Mouse (Mus musculus) retina, postnatal 7 days (tissue): ENCODE results near the gene Apoa2.
A peak's percentile ranks its signal among the peaks of the same experiment; 100 is the strongest.

ENCODE experiments used
- DNase-seq: peaks from one replicate; pipeline ENCODE4 v3.0.0-alpha.2; 2012; ENCODE audit warnings: low read depth, low spot score

The Apoa2 gene

GRCm38 (mm10) chr1:171205704-171206493 lies 19.0 kb upstream of the Apoa2 start:
- no peak for DNase-seq

DNA sequence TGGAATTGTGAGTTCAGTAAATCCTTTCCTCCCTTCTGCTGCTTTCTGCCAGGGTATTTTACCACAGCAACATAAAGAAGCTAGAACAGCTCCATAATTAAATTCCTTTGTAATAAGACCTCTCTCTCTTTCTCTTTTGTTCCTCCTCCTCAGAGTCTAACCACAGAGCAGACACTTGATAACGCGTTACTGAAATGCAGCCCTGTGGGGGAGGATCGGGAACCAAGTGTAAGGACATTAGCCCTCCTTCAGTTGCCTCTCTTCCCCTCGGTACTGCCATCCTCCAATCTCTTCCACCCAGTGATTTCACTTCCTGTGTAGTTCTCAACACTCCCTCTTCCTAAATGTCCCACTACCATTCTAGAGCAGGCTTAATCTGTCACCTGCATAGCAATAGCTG lies 15.4 kb upstream of the Apoa2 start:
- no peak for DNase-seq

DNA sequence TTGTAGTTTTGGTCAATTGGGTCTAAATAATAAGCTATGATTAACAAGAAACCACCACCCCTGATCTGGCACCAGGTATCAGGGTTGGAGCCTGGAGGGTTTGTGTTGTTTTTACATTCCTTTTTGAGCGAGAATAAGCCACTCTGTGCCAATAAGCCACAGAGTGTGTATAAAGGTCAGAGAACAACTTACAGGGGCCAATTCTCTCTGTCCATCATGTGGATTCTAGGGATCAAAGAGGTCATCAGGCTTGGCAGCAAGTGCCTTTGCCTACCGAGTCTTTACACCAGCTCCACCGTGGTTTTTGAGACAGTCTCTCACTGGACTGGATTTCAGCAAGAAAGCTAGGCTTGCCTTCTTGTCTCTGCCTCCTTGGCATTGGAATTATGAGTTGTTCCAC lies 12.0 kb upstream of the Apoa2 start:
- no peak for DNase-seq

DNA sequence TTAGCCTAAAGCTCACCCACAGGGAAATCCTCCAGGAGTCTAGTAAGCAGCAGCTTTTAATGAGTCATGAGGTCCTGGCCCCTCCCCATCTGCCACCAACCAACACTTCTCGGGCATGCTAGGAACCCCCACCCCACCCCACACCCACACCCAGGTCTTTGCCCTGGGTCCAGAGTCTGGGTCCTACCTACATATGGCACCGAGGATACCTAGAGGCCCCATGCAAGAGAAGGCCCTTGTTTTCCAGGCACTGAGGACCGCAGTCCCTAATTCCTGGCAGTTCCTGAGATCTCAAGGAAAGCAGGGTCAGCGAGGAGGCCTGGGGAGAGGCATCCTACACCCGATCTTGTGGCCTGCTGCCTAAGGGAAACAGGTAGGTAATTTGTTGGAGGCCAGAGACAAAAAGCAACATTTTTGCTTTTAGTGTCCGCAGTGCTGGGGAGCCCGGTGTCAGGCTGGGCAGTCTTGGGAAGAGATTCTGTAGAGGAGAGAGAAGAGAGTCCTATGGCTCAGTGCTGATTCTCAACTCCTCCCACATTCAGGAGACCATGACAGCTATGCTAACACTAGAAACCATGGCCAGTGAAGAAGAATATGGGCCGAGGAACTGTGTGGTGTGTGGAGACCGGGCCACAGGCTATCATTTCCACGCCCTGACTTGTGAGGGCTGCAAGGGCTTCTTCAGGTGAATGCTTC lies 10.9 kb upstream of the Apoa2 start, which contains the start of gene Nr1i3:
Gene Nr1i3, plus strand, starts transcription at position 170 of the 696 bp plus-strand sequence.
- no peak for DNase-seq

DNA sequence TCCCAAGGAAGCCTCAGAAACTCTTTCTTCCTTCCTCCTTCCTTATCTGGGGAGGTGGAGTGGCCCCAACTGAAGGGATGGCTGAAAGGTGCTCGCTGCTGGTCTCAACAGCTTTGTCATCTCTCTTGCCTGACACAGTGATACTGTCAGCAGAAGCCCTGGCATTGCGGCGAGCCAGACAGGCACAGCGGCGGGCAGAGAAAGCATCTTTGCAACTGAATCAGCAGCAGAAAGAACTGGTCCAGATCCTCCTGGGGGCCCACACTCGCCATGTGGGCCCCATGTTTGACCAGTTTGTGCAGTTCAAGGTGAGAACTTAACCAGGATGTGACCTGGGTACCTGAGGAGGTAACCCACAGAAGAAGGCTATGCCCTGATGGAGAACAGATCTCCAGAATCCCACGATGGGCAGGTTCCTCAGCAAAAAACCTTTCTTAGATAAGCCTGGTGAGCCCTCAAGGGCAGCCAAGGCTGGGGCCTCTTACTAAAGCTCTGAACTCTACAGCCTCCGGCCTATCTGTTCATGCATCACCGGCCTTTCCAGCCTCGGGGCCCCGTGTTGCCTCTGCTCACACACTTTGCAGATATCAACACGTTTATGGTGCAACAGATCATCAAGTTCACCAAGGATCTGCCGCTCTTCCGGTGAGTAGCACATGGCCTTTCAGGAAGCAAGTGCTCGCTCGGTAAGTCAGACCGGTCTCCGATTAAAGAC lies 8.5 kb upstream of the Apoa2 start:
- DNase-seq: no peak

- peak; percentile 79 for DNase-seq
Measured at GRCm38 (mm10) chr1:171220871-171221270, 4.0 kb upstream of the Apoa2 start.

DNA sequence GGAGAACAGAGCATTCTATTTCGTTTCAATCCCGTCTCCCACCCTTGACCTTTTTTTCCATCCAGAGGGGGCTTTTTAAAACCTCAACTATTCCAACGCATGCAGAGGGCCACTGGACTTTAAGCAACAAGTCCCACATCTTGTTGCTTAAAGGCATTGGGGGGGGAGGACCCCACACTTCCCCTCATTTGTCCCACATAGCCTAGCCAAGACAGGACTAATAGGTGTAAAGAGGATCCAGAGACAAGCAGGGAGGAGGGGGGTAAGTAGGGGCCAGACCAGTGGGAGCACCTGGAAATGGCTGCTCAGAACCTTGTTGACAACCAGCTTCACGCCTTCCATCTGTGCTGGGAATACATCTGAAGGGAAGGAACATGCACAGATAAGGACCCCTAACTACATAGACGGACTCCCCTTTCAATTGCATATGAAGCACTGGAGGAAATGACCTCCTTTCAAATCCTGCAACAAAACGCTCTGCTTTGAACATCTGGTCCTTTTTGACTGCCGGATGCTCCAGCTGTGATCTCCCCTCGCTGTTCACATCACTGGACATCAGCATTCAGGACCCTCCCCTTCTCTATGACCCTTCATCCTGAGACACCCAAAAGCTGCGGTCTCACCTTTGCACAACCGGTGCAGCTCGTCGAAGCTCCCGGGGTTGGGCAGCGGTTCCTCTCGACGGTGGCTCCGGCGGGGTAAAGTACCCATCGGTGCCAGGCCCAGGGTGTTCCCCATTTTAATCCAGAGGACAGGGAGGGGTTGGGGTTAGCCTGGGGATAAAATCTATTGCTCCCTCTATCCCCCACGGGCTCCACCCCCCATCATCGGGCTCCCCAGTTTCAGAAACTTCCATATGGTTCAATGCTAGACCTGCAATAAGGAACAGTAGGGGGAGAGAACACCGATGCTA lies 3.3 kb upstream of the Apoa2 start:
- DNase-seq: no peak

DNA sequence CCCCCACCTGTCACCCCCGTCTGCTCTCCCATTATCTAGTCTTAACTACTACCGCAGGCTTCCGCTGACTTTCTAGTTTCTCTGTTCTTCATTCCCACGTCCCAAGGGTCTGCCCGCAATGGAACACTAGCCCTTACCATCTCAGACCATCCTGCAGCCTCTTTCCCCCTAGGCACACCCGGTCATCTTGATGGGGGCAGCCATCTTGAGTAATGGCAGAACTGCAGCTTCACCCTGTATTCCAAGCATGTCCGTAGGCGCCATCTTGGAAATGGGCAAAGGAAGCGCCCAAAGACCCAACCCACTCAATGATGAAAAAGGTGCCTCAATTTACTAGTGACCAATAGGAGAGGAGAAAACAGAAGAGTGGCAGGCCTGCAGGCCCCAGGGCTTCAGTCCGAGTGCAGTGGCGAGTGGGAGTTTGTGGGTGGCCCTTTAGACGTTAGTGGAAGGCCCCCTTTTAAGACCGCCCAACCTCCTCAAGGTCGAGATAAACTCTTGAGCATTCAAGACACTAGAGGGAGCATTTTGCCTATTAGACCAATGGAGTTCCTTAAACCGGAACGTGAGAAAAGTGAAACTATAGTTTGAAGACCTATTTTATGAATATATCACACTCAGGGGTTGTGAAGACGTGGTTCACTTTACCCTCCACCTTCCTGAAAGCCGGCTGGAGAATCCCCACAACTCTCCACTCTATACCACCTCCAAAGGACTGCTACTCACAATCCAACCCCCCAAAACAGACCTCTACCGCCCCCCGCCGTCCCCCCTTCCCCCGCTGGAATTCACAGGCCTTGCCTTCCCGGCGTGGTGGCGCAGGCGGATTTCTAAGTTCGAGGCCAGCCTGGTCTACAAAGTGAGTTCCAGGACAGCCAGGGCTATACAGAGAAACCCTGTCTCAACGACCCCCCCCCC lies 2.4 kb upstream of the Apoa2 start, which contains the start of gene Tomm40l:
Gene Tomm40l, minus strand, starts transcription at position 277 of the 918 bp plus-strand sequence.
- peak; percentile 93 for DNase-seq

- no peak for DNase-seq
Measured at GRCm38 (mm10) chr1:171223168-171223567, 1.7 kb upstream of the Apoa2 start.

GRCm38 (mm10) chr1:171223796-171224195 lies 1.1 kb upstream of the Apoa2 start:
- DNase-seq: no peak

GRCm38 (mm10) chr1:171226780-171227179 lies 1.9 kb downstream of the Apoa2 start:
- DNase-seq: no peak

GRCm38 (mm10) chr1:171227879-171228278 lies 3.0 kb downstream of the Apoa2 start:
- no peak for DNase-seq

GRCm38 (mm10) chr1:171229750-171230149 lies 4.9 kb downstream of the Apoa2 start:
- no peak for DNase-seq

- DNase-seq: no peak
Measured at GRCm38 (mm10) chr1:171230215-171230614, 5.4 kb downstream of the Apoa2 start.

GRCm38 (mm10) chr1:171231844-171232243 lies 7.0 kb downstream of the Apoa2 start:
- DNase-seq: no peak

GRCm38 (mm10) chr1:171232348-171232747 lies 7.5 kb downstream of the Apoa2 start:
- no peak for DNase-seq

DNA sequence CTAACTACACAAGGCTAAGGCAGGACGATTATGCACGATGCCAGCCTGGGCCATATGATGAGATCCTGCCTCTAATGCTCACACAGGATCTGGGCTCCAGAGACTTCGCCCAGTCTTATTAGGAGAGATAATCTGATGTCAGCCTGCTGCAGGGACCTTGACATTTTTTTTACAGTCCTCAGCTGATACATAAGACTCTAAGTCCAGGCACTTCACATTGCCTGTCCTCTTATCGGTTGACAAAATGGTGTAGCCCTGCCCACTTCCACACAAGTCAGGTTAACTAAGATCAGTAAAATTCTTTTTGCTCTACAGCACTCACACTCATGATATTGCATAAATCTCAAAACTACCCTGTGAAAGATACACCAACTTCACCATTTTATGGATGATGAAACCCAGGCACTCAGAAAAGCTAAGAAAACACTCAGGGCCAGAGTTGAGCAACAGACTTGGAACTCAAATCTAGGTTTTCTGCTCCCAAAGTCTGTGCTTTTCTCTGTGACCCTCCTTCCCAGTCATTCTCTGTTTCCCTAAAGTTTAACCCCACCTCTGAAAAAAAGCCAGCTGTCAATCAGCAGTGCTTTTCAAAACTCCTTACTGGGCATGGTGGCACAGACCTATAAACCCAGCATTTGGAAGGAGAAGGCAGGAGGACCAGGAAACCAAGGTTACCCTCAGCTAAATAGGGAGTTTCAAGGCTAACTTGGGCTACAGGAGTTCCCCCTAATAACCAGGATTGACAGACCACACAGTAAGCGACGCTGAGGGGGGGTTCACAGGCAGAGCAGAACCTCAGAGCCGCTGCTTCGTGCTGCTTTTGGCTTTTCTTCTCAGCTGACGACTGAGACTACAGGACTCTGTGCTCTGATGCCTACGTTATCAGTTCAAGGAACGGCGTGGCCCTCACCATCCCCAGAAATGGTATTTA lies 8.2 kb downstream of the Apoa2 start:
- DNase-seq: no peak

GRCm38 (mm10) chr1:171234126-171234525 lies 9.3 kb downstream of the Apoa2 start, which contains the start of gene Fcer1g:
TSS of gene Fcer1g (minus strand) at chr1:171234365.
- no peak for DNase-seq

DNA sequence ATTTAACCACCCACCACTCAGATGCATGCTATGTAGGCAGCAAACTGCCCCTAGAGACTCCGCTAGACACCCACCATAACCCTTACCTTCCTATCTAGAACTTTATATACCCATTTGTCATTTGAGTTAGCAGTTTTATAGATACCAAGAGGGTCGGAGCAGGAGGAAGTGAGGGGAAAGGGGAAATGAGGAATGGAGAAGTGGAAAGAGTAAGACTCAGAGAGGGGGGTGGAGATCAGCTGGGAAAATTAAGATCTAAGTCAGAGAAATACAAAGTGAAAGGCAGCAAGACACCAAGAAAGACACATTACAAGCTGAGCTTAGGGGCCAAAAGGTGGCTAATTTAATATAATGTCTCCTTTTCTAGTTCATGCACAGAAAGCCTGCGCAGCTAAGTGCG lies 9.7 kb downstream of the Apoa2 start:
- DNase-seq: no peak
